Mouse (Mus musculus) midbrain, embryonic 11.5 days (tissue): ENCODE data around the gene Fkbp5. TPM values are rescaled to one million over a fixed set of nuclear protein-coding genes. Genes with fewer than 3 reads are reported as not detected.

Source experiments
- ATAC-seq: fragments of 200-750 bp; cut with Nextera tagmentation; 2 replicates; pipeline ENCODE4 v1.8.0; 2017; ENCODE audit warnings: moderate TSS enrichment, moderate library complexity; ENCODE audit not compliant: low FRiP score
- DNase-seq: peaks from one replicate; pipeline ENCODE4 v3.0.0; 2015; ENCODE audit warnings: low spot score; ENCODE audit errors: missing footprints
- H3K27ac ChIP-seq: fragments of 300-500 bp; sonication (generic); 2 replicates; pipeline ENCODE4 v1.5.1; 2014; ENCODE audit warnings: low read depth, low read length
- H3K27me3 ChIP-seq: fragments of 300-500 bp; sonication (generic); 2 replicates; pipeline ENCODE4 v1.6.1; 2014; ENCODE audit warnings: mild to moderate bottlenecking, low read length, moderate library complexity, mixed read lengths; ENCODE audit not compliant: control insufficient read depth, insufficient read depth
- H3K36me3 ChIP-seq: fragments of 300-500 bp; sonication (generic); 2 replicates; pipeline ENCODE4 v1.6.1; 2014; ENCODE audit warnings: mild to moderate bottlenecking, low read length, moderate library complexity, mixed read lengths; ENCODE audit not compliant: control insufficient read depth, insufficient read depth
- H3K4me1 ChIP-seq: fragments of 300-500 bp; sonication (generic); 2 replicates; pipeline ENCODE4 v1.6.1; 2014; ENCODE audit warnings: low read length; ENCODE audit not compliant: control insufficient read depth, insufficient read depth
- H3K4me2 ChIP-seq: fragments of 300-500 bp; sonication (generic); 2 replicates; pipeline ENCODE4 v1.6.1; 2014; ENCODE audit warnings: mild to moderate bottlenecking, moderate library complexity
- H3K4me3 ChIP-seq: fragments of 300-500 bp; sonication (generic); 2 replicates; pipeline ENCODE4 v1.5.1; 2014; ENCODE audit warnings: low read depth, low read length
- H3K9ac ChIP-seq: fragments of 300-500 bp; sonication (generic); 2 replicates; pipeline ENCODE4 v1.6.1; 2014; ENCODE audit warnings: low read length
- H3K9me3 ChIP-seq: fragments of 300-500 bp; sonication (generic); 2 replicates; pipeline ENCODE4 v1.6.1; 2016; ENCODE audit warnings: low read length; ENCODE audit not compliant: control insufficient read depth
- WGBS: fragments of 180-500 bp; shearing (Covaris S2); extraction: QIAGEN DNeasy Blood & Tissue Kit; methylation state at CpG from one replicate; pipeline ENCODE4 v1.1.7; 2014; 5-methylcytosine and 5-hydroxymethylcytosine counted together
- polyA plus RNA-seq: library from polyadenylated mRNA; unstranded; fragments of >200 nt; fragmentation: Nextera tagmentation; extraction: Ambion mirVana; gene quantifications from 2 replicates; pipeline ENCODE4 v1.2.1, GENCODE M21; 2014

Fkbp5 gene
- polyA plus RNA-seq, 1 experiment from 2014 or later = 10.9 TPM

DNA sequence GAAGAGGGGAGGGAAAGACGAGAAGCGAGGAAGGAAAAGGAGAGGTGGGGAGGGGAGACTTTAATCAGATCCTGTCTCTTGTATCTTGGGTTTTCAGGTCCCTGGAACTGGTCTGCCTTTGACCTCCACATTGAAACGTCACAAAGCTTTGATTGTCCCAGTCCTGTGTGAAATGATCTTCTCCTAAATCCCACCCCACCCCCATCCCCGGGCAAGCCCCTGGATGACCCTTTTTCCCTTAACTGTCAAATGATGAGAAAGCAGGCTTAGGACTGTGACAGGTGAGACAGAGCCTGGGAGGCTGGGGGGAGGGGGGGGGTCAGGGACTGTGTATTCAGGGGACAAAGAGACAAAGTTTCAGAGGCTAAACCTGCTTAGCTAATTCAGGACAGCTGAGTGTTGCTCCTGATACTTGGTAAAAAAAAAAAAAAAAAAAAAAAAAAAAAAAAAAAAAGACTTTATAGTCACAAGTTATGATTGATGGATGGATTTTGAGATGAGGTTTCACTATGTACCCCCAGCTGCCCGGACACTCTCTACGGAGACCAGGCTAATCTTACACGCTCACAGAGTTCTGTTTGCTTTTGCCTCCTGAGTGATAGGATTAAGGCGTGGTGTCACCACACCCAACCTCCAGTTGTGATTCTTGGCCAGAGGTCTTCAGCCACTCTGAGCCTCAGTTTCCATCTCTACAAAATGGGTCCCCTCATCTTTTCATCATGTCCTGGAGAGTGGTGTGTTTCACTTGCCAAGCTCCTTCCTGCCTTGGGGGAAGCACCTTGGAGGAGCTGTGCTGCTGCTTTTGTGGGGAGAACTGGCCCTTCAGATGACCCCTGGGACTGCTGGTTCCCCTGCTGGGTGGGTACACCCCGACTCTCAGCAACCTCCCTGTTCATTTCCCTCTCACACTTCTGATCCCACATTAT is 5.4 kb downstream of the Fkbp5 start:
- Histone ChIP-seq H3K27me3 (no peaks in the 10 kb centered on the region; the same call in 1 of the 2 replicates), H3K4me2 (no peak overlapping the region), H3K4me1 (peaks cover 16% of the 10 kb centered on the region), H3K9me3 (no peaks in the 10 kb centered on the region), H3K9ac (no peak overlapping the region), H3K36me3 (no peaks in the 10 kb centered on the region), H3K27ac (no peak overlapping the region), H3K4me3 (no peak overlapping the region)
- no peak for ATAC-seq
- DNase-seq = peak; percentile 88
- 32% methylated on average over 9 of the region's 9 CpGs for WGBS

DNA sequence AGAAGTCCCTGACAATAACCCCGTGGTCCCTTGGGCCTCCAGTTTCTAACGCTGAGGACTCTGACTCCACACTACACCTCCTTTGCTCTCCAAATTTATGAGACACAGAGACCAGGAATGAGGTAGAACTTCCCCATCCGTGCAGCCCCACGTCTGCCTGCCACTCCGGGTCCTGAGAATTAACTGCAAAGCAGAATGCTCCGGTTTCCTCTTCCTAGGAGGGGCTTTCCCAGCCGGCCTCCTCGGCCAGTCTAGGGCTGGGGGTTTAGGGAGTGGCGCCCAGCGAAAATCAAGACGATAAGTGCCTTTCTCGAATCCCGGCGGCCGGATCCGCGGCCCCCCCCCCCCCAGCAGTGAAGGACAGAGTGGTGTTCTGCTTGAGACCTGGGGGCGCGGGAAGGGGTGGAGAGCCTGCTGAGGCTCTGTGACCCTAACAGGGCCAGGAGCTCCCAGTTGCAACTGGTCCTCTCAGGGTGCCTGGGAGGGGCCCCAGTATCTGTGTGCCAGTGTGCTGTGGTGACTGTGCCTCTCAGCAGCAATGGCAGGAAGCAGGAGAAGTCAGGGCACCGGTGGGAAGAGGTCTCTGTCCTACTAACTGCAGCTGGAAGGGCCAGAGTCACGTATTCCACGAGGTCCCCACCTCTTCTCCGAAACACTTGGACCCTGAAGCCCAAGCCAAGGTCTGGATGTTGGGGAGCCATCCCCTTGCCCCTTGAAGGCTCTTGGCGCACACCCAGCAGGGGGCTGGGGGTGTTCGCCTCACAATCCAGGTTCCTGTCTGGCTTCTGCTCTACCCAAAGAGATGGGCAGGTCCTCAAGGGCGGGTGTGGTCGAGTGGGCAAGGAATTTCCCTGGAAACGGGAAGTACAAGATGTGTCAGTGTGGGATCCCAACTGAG is 6.6 kb downstream of the Fkbp5 start:
- peaks cover 16% of the 10 kb centered on the region for H3K4me1 ChIP-seq
- no peaks in the 10 kb centered on the region for H3K36me3 ChIP-seq
- H3K9me3 ChIP-seq = no peaks in the 10 kb centered on the region
- WGBS = 4% methylated on average over 28 of the region's 28 CpGs
- H3K27me3 ChIP-seq = no peaks in the 10 kb centered on the region; the same call in 1 of the 2 replicates
- ATAC-seq = no peak
- no peak overlapping the region for H3K27ac ChIP-seq
- H3K9ac ChIP-seq = no peak overlapping the region; the same call in 1 of the 2 replicates
- peak overlapping the region; percentile 2; the same call in 1 of the 2 replicates for H3K4me3 ChIP-seq
- peak overlapping the region; percentile 24 for H3K4me2 ChIP-seq
- DNase-seq = peak; percentile 89

DNA sequence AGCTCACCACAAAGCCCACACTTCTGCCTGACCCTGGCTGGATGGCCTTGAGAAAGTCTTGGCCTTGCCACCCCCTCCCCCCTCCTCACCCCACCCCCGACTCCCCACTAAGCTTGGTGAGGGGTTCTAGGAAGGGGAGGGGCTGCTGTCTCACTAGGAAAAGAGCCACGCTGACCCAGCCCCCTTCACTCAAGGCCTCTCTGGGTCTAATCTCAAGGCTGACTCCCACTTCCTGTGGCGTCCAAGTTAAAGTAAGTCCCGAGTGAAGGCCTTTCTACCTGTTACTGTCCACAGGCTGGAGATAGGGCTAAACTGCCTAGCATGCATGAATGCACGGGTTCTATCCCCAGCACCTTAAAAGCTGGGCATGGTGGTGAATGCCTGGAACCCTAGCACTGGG is 9.8 kb downstream of the Fkbp5 start:
- 32% methylated on average over 5 of the region's 5 CpGs for WGBS
- H3K4me3 ChIP-seq = no peak overlapping the region
- H3K9ac ChIP-seq = no peak overlapping the region
- peaks cover 16% of the 10 kb centered on the region for H3K4me1 ChIP-seq
- no peak overlapping the region for H3K27ac ChIP-seq
- DNase-seq (no peak), ATAC-seq (no peak)
- H3K36me3 ChIP-seq = no peaks in the 10 kb centered on the region
- H3K27me3 ChIP-seq = no peaks in the 10 kb centered on the region; the same call in 1 of the 2 replicates
- no peaks in the 10 kb centered on the region for H3K9me3 ChIP-seq
- no peak overlapping the region for H3K4me2 ChIP-seq

DNA sequence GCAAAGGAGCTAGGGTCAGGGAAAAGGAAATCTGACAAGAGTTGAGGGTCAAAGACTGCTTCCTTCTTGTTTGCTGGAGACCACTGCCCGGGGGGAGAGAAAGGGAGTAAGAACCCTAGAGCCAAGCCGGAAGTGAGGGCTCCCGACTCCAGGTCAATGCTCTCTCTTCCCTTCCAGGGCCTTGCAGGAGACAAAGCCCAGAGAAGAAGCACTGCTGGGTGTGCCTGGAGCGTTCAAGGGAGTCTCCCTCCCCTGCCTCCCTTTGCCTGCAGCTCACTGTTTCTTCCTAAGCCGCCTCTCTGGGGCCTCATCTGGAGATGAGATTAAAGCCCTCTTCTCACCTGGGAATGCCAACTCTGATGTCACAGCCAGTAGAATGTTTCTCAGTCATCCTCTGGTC is 10.4 kb downstream of the Fkbp5 start:
- H3K4me1 ChIP-seq = peaks cover 16% of the 10 kb centered on the region
- DNase-seq = no peak
- H3K4me3 ChIP-seq = no peak overlapping the region
- no peaks in the 10 kb centered on the region for H3K36me3 ChIP-seq
- WGBS = 19% methylated on average over 5 of the region's 5 CpGs
- H3K9ac ChIP-seq = no peak overlapping the region
- no peak overlapping the region for H3K27ac ChIP-seq
- no peaks in the 10 kb centered on the region; the same call in 1 of the 2 replicates for H3K27me3 ChIP-seq
- H3K9me3 ChIP-seq = no peaks in the 10 kb centered on the region
- no peak for ATAC-seq
- no peak overlapping the region for H3K4me2 ChIP-seq

DNA sequence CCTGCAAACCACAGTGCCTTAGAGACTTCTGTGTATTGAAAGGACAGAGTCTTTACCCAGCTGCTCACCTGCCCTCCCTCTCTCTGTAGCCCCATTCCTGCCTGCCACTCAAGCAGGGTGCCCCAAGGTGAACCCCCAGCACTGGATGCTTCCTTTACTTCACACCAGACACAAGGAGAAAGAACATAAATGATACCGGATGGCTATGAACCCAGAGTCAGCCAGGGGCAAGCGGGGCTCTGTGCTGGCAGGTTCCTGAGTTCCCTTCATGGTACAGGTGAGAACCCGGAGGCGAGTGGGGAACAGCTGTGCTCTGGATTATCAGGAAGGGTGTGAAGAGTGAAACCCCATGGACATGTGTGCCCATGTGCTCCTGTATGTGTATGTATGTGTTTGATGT is 11.7 kb downstream of the Fkbp5 start:
- Histone ChIP-seq H3K27ac (no peak overlapping the region), H3K9me3 (no peaks in the 10 kb centered on the region), H3K9ac (no peak overlapping the region), H3K36me3 (no peaks in the 10 kb centered on the region), H3K4me2 (no peak overlapping the region), H3K4me3 (no peak overlapping the region), H3K4me1 (peaks cover 6% of the 10 kb centered on the region), H3K27me3 (no peaks in the 10 kb centered on the region)
- 91% methylated on average over 4 of the region's 4 CpGs for WGBS
- ATAC-seq (no peak), DNase-seq (no peak)

DNA sequence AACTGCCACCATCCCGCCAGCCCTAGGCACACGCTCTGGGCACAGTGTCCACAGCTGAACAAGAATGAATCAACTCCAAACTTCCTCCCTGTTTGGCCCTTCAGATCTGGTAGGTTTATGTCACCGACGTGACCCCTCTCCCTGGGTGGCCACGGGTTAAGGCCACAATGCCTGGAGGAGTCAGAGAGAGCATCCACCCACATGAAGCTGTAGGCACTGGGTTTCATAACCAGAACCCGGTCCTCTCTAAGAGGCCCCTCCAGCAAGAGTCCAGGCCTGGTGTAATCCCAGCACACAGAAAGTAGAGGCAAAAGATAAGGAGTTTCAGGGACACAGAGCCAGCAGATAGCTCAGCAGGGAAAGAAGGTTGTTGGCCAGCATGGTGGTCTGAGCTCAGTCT is 13.1 kb downstream of the Fkbp5 start:
- 82% methylated on average over 6 of the region's 6 CpGs for WGBS
- no peak for ATAC-seq
- no peaks in the 10 kb centered on the region for H3K27me3 ChIP-seq
- H3K9me3 ChIP-seq = no peaks in the 10 kb centered on the region
- no peaks in the 10 kb centered on the region for H3K36me3 ChIP-seq
- H3K9ac ChIP-seq = no peak overlapping the region
- no peak for DNase-seq
- no peak overlapping the region for H3K27ac ChIP-seq
- no peak overlapping the region for H3K4me2 ChIP-seq
- H3K4me1 ChIP-seq = 0 out of 2 replicates have a peak, but pooled peaks cover 4% of the 10 kb centered on the region
- no peak overlapping the region for H3K4me3 ChIP-seq

DNA sequence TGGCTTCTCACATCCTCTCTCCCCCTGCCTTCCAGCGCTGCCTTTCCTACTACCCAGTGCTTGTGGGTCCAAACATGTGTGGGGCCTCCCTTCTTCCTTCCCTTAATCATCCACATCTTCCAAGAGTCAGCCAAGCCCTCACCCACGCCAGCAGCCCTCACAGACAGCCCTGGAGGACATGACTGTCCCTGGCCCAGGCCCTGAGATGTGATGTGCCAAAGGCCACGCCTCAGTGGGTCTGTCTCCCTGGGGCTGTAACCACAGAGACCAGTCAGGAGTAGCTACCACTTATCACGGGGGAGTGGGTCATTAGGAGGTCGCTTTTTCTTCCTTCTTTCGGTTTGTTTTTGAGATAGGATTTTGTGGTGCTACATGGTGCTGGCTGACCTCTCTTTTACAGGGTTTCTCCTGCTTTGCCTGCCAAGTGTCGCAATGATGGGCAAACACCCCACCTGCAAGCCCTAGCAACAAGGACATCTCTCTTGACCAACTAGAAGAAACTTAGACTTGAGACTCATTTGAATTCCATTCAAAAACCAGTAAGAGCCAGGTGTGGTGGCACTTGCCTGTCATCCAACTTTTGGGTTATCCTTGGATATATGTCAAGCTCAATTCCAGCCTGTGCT is 15.0 kb downstream of the Fkbp5 start:
- H3K36me3 ChIP-seq = no peaks in the 10 kb centered on the region
- no peaks in the 10 kb centered on the region for H3K27me3 ChIP-seq
- no peak overlapping the region for H3K27ac ChIP-seq
- no peak overlapping the region for H3K9ac ChIP-seq
- ATAC-seq (no peak), DNase-seq (peak; percentile 56)
- H3K4me2 ChIP-seq = no peak overlapping the region
- H3K4me1 ChIP-seq = 0 out of 2 replicates have a peak, but pooled peaks cover 4% of the 10 kb centered on the region
- no peaks in the 10 kb centered on the region for H3K9me3 ChIP-seq
- no peak overlapping the region for H3K4me3 ChIP-seq
- 71% methylated on average over 7 of the region's 7 CpGs for WGBS

DNA sequence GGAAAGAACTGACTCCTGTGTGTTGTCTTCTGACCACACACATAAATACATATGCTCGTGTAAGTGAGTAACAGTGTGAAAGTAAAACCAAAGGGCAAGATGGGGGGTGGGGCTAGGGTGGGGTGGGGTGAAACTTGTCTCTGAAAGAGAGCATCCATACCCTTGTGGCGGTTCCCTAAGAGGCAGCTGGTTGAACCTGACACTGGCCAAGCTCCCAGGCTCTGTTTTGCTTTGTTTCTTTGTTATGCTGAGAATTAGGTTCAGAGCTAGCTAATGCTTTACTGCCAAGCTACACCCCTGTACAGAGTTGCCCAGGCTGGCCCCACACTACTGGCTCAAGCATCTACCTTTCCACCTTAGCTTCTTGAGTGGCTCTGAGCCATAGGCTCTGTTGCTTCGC is 16.9 kb downstream of the Fkbp5 start:
- H3K4me3 ChIP-seq = no peak overlapping the region
- WGBS = 84% methylated on average over 3 of the region's 3 CpGs
- no peaks in the 10 kb centered on the region for H3K4me1 ChIP-seq
- no peak overlapping the region for H3K27ac ChIP-seq
- no peak overlapping the region for H3K9ac ChIP-seq
- no peaks in the 10 kb centered on the region for H3K36me3 ChIP-seq
- DNase-seq (peak; percentile 4), ATAC-seq (no peak)
- peaks cover 3% of the 10 kb centered on the region; the same call in 1 of the 2 replicates for H3K9me3 ChIP-seq
- no peaks in the 10 kb centered on the region for H3K27me3 ChIP-seq
- H3K4me2 ChIP-seq = no peak overlapping the region
